Comparison of ENCODE assay signal across 9 mouse cellular contexts in genomic region chr10:69845749-69846148, GRCm38 (mm10).
DNase-seq lines count a peak whose midpoint lies in the region; ATAC-seq and TF ChIP-seq lines count a peak whose summit lies in the region.
"Had no signal": no experiment of that assay in that cellular context is flagged by ENCODE, and none has a peak within 500 bp of the region (broad histone marks: within the 10 kb centered on the region; RNA-seq: fewer than 3 reads in every experiment).

No protein-coding gene starts in this region.

- H3K27me3 ChIP-seq in limb, embryonic 10.5 days (ENCODE audit: low read depth, poor library complexity, severe bottlenecking), result no peaks in the 10 kb centered on the region
- H3K27me3 ChIP-seq in midbrain, embryonic 16.5 days (ENCODE audit: control insufficient read depth, insufficient read depth, low read depth, low read length), result no peaks in the 10 kb centered on the region
- H3K27me3 ChIP-seq: megakaryocyte, embryonic 14.5 days had no signal

- H3K36me3 ChIP-seq in limb, embryonic 10.5 days, result no peaks in the 10 kb centered on the region
- H3K36me3 ChIP-seq in midbrain, embryonic 16.5 days (ENCODE audit: control insufficient read depth, insufficient read depth, low read length), result peaks cover 6% of the 10 kb centered on the region; the same call in 1 of the 2 replicates

- no peak overlapping the region for H3K4me2 ChIP-seq in midbrain, embryonic 16.5 days (ENCODE audit: low read length)

- 37% methylated on average over 4 of the region's 4 CpGs for WGBS in limb, embryonic 10.5 days
- WGBS in midbrain, embryonic 16.5 days, result 24% methylated on average over 4 of the region's 4 CpGs

- ATAC-seq in midbrain, embryonic 16.5 days, result peak; percentile 74

- no peaks in the 10 kb centered on the region for H3K4me1 ChIP-seq in limb, embryonic 10.5 days
- H3K4me1 ChIP-seq in midbrain, embryonic 16.5 days (ENCODE audit: control insufficient read depth, insufficient read depth, low read length), result peaks cover 3% of the 10 kb centered on the region
- H3K4me1 ChIP-seq: megakaryocyte, embryonic 14.5 days had no signal

- no peak overlapping the region for H3K4me3 ChIP-seq in layer of hippocampus, adult 2 months
- H3K4me3 ChIP-seq in limb, embryonic 10.5 days, result no peak overlapping the region
- no peak overlapping the region for H3K4me3 ChIP-seq in midbrain, embryonic 16.5 days (ENCODE audit: low read depth, low read length)
- H3K4me3 ChIP-seq: megakaryocyte, embryonic 14.5 days had no signal

- H3K9me3 ChIP-seq in limb, embryonic 10.5 days (replicated peaks), result no peaks in the 10 kb centered on the region
- no peaks in the 10 kb centered on the region for H3K9me3 ChIP-seq in midbrain, embryonic 16.5 days (replicated peaks; ENCODE audit: control insufficient read depth, low read length, poor library complexity, severe bottlenecking)
- H3K9me3 ChIP-seq: megakaryocyte, embryonic 14.5 days had no signal

- intact Hi-C loops in heart, postnatal 36 days (cut with DNase I), result loop anchor here (1.0 to 5.0 kb wide), 3 partner anchors 53 to 393 kb away; no protein-coding TSS in a partner anchor

- no peak overlapping the region for H3K9ac ChIP-seq in midbrain, embryonic 16.5 days (ENCODE audit: low read depth, low read length)

- TF ChIP-seq CTCF in layer of hippocampus, adult 2 months (conservative IDR thresholded peaks at IDR 0.05), result peak; percentile 89

- H3K27ac ChIP-seq in layer of hippocampus, adult 2 months, result peak overlapping the region; percentile 88
- H3K27ac ChIP-seq in limb, embryonic 10.5 days, result no peak overlapping the region
- H3K27ac ChIP-seq in midbrain, embryonic 16.5 days (ENCODE audit: low read length), result no peak overlapping the region

- DNase-seq in layer of hippocampus, adult 2 months (ENCODE audit: low spot score in 2 of 2), result peak; percentile 43 to 71
- DNase-seq in layer of hippocampus, adult 9-10 months (ENCODE audit: low spot score), result no peak
- peak; percentile 62 for DNase-seq in adrenal gland, postnatal 10 days
- peak; percentile 68 for DNase-seq in embryo, embryonic 11.5 days (ENCODE audit: low read depth, low spot score)
- DNase-seq in heart, postnatal 36 days, result peak; percentile 27 to 33
- peak; percentile 59 for DNase-seq in limb, embryonic 10.5 days (ENCODE audit: low spot score)
- no peak for DNase-seq in frontal cortex, postnatal 25 days (ENCODE audit: low spot score in 2 of 2)

Comparison
In these comparisons a context has a peak if more than half of its experiments do, and no peak if none do; other contexts are left out.
1. DNase-seq: peak in layer of hippocampus, adult 2 months (2 of 2), adrenal gland, postnatal 10 days (single experiment), embryo, embryonic 11.5 days (single experiment), heart, postnatal 36 days (2 of 2) and limb, embryonic 10.5 days (single experiment); none in layer of hippocampus, adult 9-10 months (single experiment) and frontal cortex, postnatal 25 days (0 of 2).